ENCODE assay signal across 8 mouse cellular contexts in genomic region chr5:144963401-144963800, GRCm38 (mm10). TPM values are rescaled to one million over a fixed set of nuclear protein-coding genes. Genes with fewer than 3 reads are reported as not detected.
DNase-seq lines count a peak whose midpoint lies in the region; ATAC-seq and TF ChIP-seq lines count a peak whose summit lies in the region.
"Had no signal": no experiment of that assay in that cellular context is flagged by ENCODE, and none has a peak within 500 bp of the region (broad histone marks: within the 10 kb centered on the region; RNA-seq: fewer than 3 reads in every experiment).

No protein-coding gene starts in this region.

- peaks cover 21% of the 10 kb centered on the region for H3K4me1 ChIP-seq in embryonic fibroblast, embryonic 13.5 days (ENCODE audit: control insufficient read depth, insufficient read depth, low read length)
- H3K4me1 ChIP-seq in hindbrain, embryonic 12.5 days = peaks cover 43% of the 10 kb centered on the region
- peaks cover 68% of the 10 kb centered on the region for H3K4me1 ChIP-seq in limb, embryonic 13.5 days
- H3K4me1 ChIP-seq in neural tube, embryonic 14.5 days (ENCODE audit: control insufficient read depth, insufficient read depth, low read length) = peaks cover 15% of the 10 kb centered on the region

- peak overlapping the region; percentile 69 for H3K27ac ChIP-seq in embryonic fibroblast, embryonic 13.5 days (ENCODE audit: insufficient read depth, low read length)
- 0 out of 2 replicates have a peak overlapping the region, but pooled peaks have one; percentile 19 for H3K27ac ChIP-seq in hindbrain, embryonic 12.5 days
- H3K27ac ChIP-seq in limb, embryonic 13.5 days = peak overlapping the region; percentile 87
- peak overlapping the region; percentile 40; the same call in 1 of the 2 replicates for H3K27ac ChIP-seq in neural tube, embryonic 14.5 days (ENCODE audit: low read depth, low read length)
- H3K27ac ChIP-seq: liver, embryonic 13.5 days had no signal

- H3K9ac ChIP-seq in hindbrain, embryonic 12.5 days = peak overlapping the region; percentile 15; the same call in 1 of the 2 replicates
- H3K9ac ChIP-seq in limb, embryonic 13.5 days = peak overlapping the region; percentile 36
- 0 out of 2 replicates have a peak overlapping the region, but pooled peaks have one; percentile 22 for H3K9ac ChIP-seq in neural tube, embryonic 14.5 days (replicated peaks; ENCODE audit: low read depth, low read length)
- H3K9ac ChIP-seq: liver, embryonic 13.5 days had no signal

- TF ChIP-seq POLR2A in embryonic fibroblast, embryonic 13.5 days (IDR thresholded peaks at IDR 0.05; ENCODE audit: low read depth, low read length) = no peak

- H3K27me3 ChIP-seq in hindbrain, embryonic 12.5 days = peaks cover 8% of the 10 kb centered on the region
- H3K27me3 ChIP-seq in limb, embryonic 13.5 days = no peaks in the 10 kb centered on the region
- H3K27me3 ChIP-seq in neural tube, embryonic 14.5 days (ENCODE audit: control insufficient read depth, insufficient read depth, low read length) = no peaks in the 10 kb centered on the region

- no peak for ATAC-seq in hindbrain, embryonic 12.5 days (ENCODE audit: low FRiP score)
- ATAC-seq in limb, embryonic 13.5 days (ENCODE audit: low FRiP score, low read depth) = no peak
- ATAC-seq in neural tube, embryonic 14.5 days (ENCODE audit: low read depth) = no peak

- 64% methylated on average over 3 of the region's 3 CpGs for whole genome bisulfite sequencing in hindbrain, embryonic 12.5 days
- 31% methylated on average over 3 of the region's 3 CpGs for WGBS in limb, embryonic 13.5 days
- 61% methylated on average over 3 of the region's 3 CpGs for WGBS in neural tube, embryonic 14.5 days

- peak; percentile 49 for DNase-seq in right cerebral cortex, postnatal 14 days
- no peak for DNase-seq in right cerebral cortex, adult 18-20 months
- DNase-seq in right cerebral cortex, postnatal 36 days (ENCODE audit: low spot score in 2 of 2) = no peak

- no peak for TF ChIP-seq CTCF in embryonic fibroblast, embryonic 13.5 days (IDR thresholded peaks at IDR 0.05; ENCODE audit: borderline replicate concordance, insufficient read depth, low read length)

- no peaks in the 10 kb centered on the region for H3K36me3 ChIP-seq in hindbrain, embryonic 12.5 days
- no peaks in the 10 kb centered on the region for H3K36me3 ChIP-seq in limb, embryonic 13.5 days
- H3K36me3 ChIP-seq in neural tube, embryonic 14.5 days (ENCODE audit: control insufficient read depth, insufficient read depth, low read length) = no peaks in the 10 kb centered on the region
- H3K36me3 ChIP-seq: liver, embryonic 13.5 days had no signal

- H3K4me2 ChIP-seq in hindbrain, embryonic 12.5 days (replicated peaks) = peak overlapping the region; percentile 81
- peak overlapping the region; percentile 73 for H3K4me2 ChIP-seq in limb, embryonic 13.5 days (replicated peaks)
- H3K4me2 ChIP-seq in neural tube, embryonic 14.5 days (ENCODE audit: low read depth, low read length) = peak overlapping the region; percentile 76
- H3K4me2 ChIP-seq: liver, embryonic 13.5 days had no signal

- H3K4me3 ChIP-seq in embryonic fibroblast, embryonic 13.5 days (ENCODE audit: insufficient read depth, low read length) = peak overlapping the region; percentile 38
- peak overlapping the region; percentile 5; the same call in 1 of the 2 replicates for H3K4me3 ChIP-seq in hindbrain, embryonic 12.5 days
- H3K4me3 ChIP-seq in limb, embryonic 13.5 days = peak overlapping the region; percentile 87
- no peak overlapping the region for H3K4me3 ChIP-seq in neural tube, embryonic 14.5 days (ENCODE audit: low read depth, low read length)
- H3K4me3 ChIP-seq: liver, embryonic 13.5 days had no signal

- no peaks in the 10 kb centered on the region for H3K9me3 ChIP-seq in hindbrain, embryonic 12.5 days (replicated peaks)
- no peaks in the 10 kb centered on the region for H3K9me3 ChIP-seq in limb, embryonic 13.5 days
- H3K9me3 ChIP-seq in neural tube, embryonic 14.5 days (ENCODE audit: control insufficient read depth, low read length) = no peaks in the 10 kb centered on the region
- H3K9me3 ChIP-seq: liver, embryonic 13.5 days had no signal

RNA-seq across cellular contexts. Expression of gene Smurf1, which starts 2.2 kb away (rescaled TPM):
- 37.1 and 42.5 TPM in 2 replicates for polyA plus RNA-seq in embryonic fibroblast, embryonic 13.5 days (2011; ENCODE audit: insufficient read length, low read depth, missing spikeins)
- 32.6 and 33.3 TPM in 2 replicates for polyA plus RNA-seq in hindbrain, embryonic 12.5 days (2016; fragmentation: Nextera tagmentation; extraction: Ambion mirVana)
- polyA plus RNA-seq in limb, embryonic 13.5 days (2015; fragmentation: Nextera tagmentation; extraction: Ambion mirVana) = 19.5 and 19.9 TPM in 2 replicates
- polyA plus RNA-seq in neural tube, embryonic 14.5 days (2014; fragmentation: Nextera tagmentation; extraction: Ambion mirVana) = 30.3 and 32.9 TPM in 2 replicates

Comparison
In these comparisons a context has a peak if more than half of its experiments do, and no peak if none do; other contexts are left out.
1. H3K27ac ChIP-seq: peak in every context shown above with its lines; median percentile 87 in limb, embryonic 13.5 days; 69 in embryonic fibroblast, embryonic 13.5 days; 40 in neural tube, embryonic 14.5 days; 19 in hindbrain, embryonic 12.5 days.